Mouse (Mus musculus) liver, adult 2 months (tissue): Measurements from ENCODE around the gene Auts2.

ENCODE experiments used
- CTCF ChIP-seq: fragments of 200-500 bp; IDR thresholded peaks from 2 replicates; pipeline ENCODE4 v1.5.1; 2011; ENCODE audit warnings: low read depth, low read length, control low read depth
- POLR2A ChIP-seq: fragments of 200-500 bp; IDR thresholded peaks from 2 replicates; pipeline ENCODE4 v1.6.1; 2011; ENCODE audit warnings: low read length, control low read depth; ENCODE audit not compliant: insufficient read depth; ENCODE audit errors: extremely low read depth

DNA sequence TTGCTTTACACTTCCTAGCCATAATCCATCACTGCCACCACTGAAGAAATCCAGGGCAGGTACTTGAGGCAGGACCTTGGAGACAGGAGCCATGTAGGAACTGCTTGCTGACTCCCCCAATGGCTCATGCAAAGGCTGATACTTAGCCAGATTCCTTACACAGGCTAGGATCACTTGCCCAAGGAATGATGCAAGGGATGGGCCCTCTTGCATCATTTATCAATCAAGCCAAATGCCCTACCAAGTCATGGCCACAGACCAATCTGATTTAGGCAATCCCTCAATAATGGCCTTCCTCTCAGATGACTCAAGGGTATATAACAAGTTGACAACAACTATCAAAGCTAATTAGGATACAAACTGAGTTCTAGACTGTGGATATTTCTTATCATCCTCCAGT lies 666.6 kb downstream of the Auts2 start:
- TF ChIP-seq CTCF = no peak
- no peak for TF ChIP-seq POLR2A
